Mouse (Mus musculus): Measurements from ENCODE around the gene Cd59a.
"Not testable (repeated sequence)": the region's sequence is repeated elsewhere in the genome, so short reads cannot be mapped to it uniquely, and the experiment has no call there.

The Cd59a gene

DNA sequence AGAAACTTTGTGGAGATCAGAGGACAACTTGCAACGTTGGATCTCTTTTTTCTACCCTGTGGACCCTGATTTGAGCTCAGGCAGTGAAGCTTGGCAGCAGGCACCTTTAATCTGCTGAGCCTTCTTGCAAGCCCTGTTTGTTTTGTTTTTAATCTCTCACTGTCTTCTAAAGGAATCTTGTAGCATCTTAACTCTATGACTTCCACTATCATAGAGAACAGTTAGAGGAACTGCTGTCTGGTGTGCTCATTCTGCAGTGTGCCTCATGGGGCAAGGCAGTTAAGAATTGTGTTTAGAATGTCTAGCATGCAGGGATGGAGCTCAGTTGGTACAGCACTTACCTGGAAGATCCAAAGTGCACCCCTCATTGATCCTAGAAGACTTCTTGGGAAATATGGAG lies 4.3 kb downstream of the Cd59a start:
- in situ Hi-C loops (cut with MboI; ENCODE audit: unreplicated experiment in 2 of 2) = no loop called here

DNA sequence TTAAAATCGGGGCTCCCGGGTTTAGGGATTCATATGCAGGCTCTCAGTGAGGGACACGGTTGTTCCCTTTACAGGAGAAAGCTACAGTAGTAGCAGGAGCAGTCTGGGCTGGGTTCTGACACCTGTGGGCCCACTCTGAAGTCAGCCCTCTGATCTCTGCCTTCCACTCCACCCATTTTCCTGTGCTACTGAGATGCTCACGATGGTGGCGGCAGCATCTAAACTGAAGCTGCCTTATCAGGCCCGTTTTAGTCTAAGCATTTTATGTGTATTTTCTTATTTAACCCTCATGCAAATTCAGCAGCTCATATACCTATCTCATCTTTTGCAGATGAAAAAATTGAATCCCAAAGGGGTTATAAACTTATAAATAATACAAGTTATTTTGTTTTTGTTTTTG lies 9.2 kb downstream of the Cd59a start:
- in situ Hi-C loops (cut with MboI; ENCODE audit: unreplicated experiment in 2 of 2) = no loop called here

- in situ Hi-C loops (cut with MboI; ENCODE audit: unreplicated experiment in 2 of 2) = not testable (repeated sequence)
Measured at GRCm38 (mm10) chr2:104109021-104109420, 13.4 kb downstream of the Cd59a start.

- in situ Hi-C loops (cut with MboI; ENCODE audit: unreplicated experiment in 2 of 2) = no loop called here
Measured at GRCm38 (mm10) chr2:104109528-104109927, 13.9 kb downstream of the Cd59a start.

DNA sequence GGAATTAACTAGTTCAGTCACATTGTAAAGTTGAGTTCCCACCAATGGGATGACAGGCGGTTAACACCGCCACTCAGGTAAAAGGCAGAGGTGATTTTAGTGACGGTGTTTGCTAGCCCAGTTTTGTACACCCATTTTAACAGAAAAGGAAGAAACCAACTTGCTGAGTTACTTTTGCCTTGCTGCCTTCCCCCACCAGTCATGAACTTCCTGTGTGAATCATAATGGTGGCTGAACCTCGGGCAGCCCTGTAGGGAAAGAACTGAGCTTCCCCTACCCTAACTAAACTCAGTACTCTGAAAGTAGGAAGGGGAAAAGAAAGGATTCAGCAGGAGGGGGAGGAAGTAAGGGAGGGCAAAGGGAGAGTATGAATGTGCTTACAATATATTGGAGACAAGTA lies 14.4 kb downstream of the Cd59a start:
- in situ Hi-C loops (cut with MboI; ENCODE audit: unreplicated experiment in 2 of 2) = no loop called here

- in situ Hi-C loops (cut with MboI; ENCODE audit: unreplicated experiment in 2 of 2) = not testable (repeated sequence)
Measured at GRCm38 (mm10) chr2:104111170-104111797, 15.7 kb downstream of the Cd59a start.

DNA sequence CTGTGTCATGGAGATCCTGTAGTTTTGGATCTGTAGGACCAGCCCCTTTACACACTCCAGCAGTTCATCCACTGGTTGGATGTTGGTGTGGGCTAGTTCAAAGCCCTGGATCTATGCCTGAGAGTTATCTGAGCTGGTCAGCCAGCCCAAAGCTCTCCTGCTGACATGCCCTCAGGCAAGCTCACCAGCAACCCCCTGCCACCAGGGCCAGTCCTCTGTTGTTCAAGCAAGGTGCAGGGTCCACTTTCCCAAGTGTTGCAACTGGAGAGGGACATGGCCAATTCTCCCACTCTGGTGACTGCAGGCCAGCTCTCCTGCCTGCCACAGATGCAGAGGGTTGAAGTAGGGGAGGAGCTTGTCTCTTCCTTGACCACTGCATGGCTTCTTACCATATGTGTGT lies 18.0 kb downstream of the Cd59a start:
- in situ Hi-C loops (cut with MboI; ENCODE audit: unreplicated experiment in 2 of 2) = not testable (repeated sequence)

DNA sequence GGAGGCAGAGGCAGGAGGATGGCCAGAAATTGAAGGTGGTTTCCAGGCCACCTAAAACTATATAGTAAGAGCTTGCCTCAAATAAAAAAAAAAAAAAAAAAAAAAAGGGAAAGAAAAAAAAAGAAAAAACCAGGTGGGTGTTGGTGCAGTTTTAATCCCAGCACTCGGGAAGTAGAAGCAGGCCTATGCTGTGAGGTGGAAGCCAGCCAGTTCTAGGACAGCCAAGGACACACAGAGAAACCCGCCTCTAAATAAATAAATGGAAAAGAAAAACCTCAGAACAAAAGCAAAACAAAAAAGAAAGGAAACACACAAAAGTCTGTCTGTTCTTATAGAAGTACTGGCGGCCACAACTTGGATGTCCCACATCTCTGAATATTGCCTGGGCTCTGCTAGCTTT lies 19.3 kb downstream of the Cd59a start:
- in situ Hi-C loops (cut with MboI; ENCODE audit: unreplicated experiment in 2 of 2) = no loop called here

DNA sequence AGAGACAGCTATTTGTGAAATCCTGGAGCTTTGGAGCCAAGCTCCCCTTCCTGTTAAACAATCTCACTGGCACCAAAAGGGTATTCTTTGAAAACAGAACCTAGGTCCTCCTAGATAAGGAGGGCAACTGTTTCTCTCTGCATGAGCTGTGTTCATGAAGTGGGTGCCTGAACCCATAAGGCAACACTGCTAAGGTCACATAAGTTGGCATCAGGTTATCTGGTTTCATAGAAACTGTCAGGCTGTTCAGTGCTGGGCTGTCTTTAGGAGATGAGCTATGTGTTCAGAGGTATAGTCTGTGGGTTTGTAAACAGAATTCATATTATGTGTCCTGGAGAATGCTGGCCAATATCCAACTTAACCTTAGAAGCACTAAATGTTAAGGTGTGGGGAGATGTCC lies 21.6 kb downstream of the Cd59a start:
- in situ Hi-C loops (cut with MboI; ENCODE audit: unreplicated experiment in 2 of 2) = not testable (repeated sequence)

- in situ Hi-C loops (cut with MboI; ENCODE audit: unreplicated experiment in 2 of 2) = no loop called here
Measured at GRCm38 (mm10) chr2:104119097-104119496, 23.5 kb downstream of the Cd59a start.

- in situ Hi-C loops (cut with MboI; ENCODE audit: unreplicated experiment in 2 of 2) = loop anchor here in 1 of 2 experiments (5.0 kb wide), 1 partner anchor 33 kb away; no protein-coding TSS in a partner anchor
Measured at GRCm38 (mm10) chr2:104120312-104120711, 24.7 kb downstream of the Cd59a start.

GRCm38 (mm10) chr2:104121681-104122504 lies 26.3 kb downstream of the Cd59a start:
- in situ Hi-C loops (cut with MboI; ENCODE audit: unreplicated experiment in 2 of 2) = loop anchor here in 1 of 2 experiments (5.0 kb wide), 1 partner anchor 35 kb away; no protein-coding TSS in a partner anchor

GRCm38 (mm10) chr2:104122505-104123378 lies 27.1 kb downstream of the Cd59a start, which contains the start of gene A930018P22Rik:
A930018P22Rik (plus strand) TSS chr2:104122769.
- in situ Hi-C loops (cut with MboI; ENCODE audit: unreplicated experiment in 2 of 2) = loop anchor here in 1 of 2 experiments (5.0 kb wide), 1 partner anchor 35 kb away; no protein-coding TSS in a partner anchor

DNA sequence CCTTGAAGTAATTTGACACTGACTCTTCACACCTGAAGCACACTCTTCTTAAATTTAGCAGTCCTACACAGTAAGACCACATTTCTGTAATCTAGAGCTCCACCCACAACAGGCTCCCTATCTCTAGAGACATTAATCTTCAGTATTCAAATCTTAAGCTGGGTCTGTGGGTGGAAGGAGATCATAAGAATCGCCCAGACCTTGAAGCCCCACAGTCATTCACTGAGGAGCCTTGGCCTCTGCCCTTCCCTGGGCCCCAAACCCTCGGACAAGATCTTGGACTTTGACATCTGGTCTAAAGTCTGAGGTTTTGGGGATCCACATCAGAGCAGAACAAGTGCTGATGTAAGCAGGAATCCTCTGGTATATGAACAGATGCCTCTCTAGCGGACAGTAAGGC lies 27.9 kb downstream of the Cd59a start:
- in situ Hi-C loops (cut with MboI; ENCODE audit: unreplicated experiment in 2 of 2) = loop anchor here in 1 of 2 experiments (5.0 kb wide), 1 partner anchor 36 kb away; no protein-coding TSS in a partner anchor

DNA sequence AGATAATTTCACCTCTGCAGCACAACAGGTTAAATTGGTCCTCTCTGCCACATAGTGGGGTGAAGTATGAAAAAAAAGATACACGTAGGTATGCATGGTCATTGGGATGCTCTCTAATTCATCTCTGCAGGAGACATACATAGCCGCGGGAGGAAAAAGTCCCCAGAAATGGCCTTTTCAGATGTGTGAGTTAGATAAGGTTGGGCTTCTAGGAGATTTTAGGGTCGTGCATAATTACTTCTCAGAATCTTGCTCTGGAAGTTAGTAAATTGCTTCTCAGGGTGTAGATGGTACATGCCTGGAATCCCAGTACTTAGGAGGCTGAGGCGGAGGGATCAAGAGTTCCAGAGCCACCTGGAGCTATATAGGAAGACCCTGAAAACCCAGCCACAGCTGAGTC lies 28.5 kb downstream of the Cd59a start:
- in situ Hi-C loops (cut with MboI; ENCODE audit: unreplicated experiment in 2 of 2) = loop anchor here in 1 of 2 experiments (5.0 kb wide), 1 partner anchor 37 kb away; no protein-coding TSS in a partner anchor

GRCm38 (mm10) chr2:104128803-104129531 lies 33.4 kb downstream of the Cd59a start:
- in situ Hi-C loops (cut with MboI; ENCODE audit: unreplicated experiment in 2 of 2) = loop anchor here (25.0 kb wide), 3 partner anchors 558 to 758 kb away; partner anchors contain the start of gene Ccdc73 (in 1 of the 2)

- in situ Hi-C loops (cut with MboI; ENCODE audit: unreplicated experiment in 2 of 2) = loop anchor here (5.0 to 25.0 kb wide), 7 partner anchors 285 to 757 kb away; partner anchors contain the start of genes Ccdc73 (in 1 of the 2) and D430041D05Rik (in 1 of the 2)
Measured at GRCm38 (mm10) chr2:104130165-104130564, 34.6 kb downstream of the Cd59a start.

DNA sequence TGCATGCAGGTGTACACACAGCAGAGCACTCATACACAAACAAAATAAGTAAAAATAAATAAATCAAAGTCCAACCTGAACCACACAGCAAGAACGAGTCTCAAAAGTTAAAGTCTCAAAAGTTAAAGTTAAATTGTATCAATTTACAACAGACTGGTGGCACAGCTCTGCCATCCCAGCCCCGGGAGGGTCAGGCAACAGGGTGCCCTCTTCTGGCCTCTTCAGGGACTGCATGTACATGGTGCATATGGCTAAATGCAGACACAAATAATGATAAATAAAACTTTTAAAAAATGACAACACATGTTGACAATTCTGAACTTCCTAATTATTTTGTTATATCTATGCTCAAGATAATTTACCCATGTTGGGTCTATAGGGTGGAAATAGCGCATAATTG lies 35.4 kb downstream of the Cd59a start:
- in situ Hi-C loops (cut with MboI; ENCODE audit: unreplicated experiment in 2 of 2) = loop anchor here (5.0 to 25.0 kb wide), 7 partner anchors 284 to 756 kb away; partner anchors contain the start of genes Ccdc73 (in 1 of the 2) and D430041D05Rik (in 1 of the 2)

- in situ Hi-C loops (cut with MboI; ENCODE audit: unreplicated experiment in 2 of 2) = loop anchor here (5.0 to 25.0 kb wide), 7 partner anchors 282 to 755 kb away; partner anchors contain the start of genes Ccdc73 (in 1 of the 2) and D430041D05Rik (in 1 of the 2)
Measured at GRCm38 (mm10) chr2:104132266-104132859, 36.8 kb downstream of the Cd59a start.
